Mouse (Mus musculus) ES-E14 (cell line): ENCODE measurements around the gene Traip. TPM values are rescaled to one million over a fixed set of nuclear protein-coding genes. Genes with fewer than 3 reads are reported as not detected.
A peak's percentile ranks its signal among the peaks of the same experiment; 100 is the strongest.

ENCODE experiments used
- DNase-seq: peaks from one replicate; pipeline ENCODE4 v3.0.0-alpha.2; 2013; ENCODE audit warnings: low read depth, low spot score
- H3K27ac ChIP-seq: 2 replicates; pipeline ENCODE4 v1.5.1; 2012; ENCODE audit warnings: low read depth, mild to moderate bottlenecking, low read length, moderate library complexity, mixed read lengths; ENCODE audit not compliant: poor library complexity, insufficient read depth, severe bottlenecking
- H3K36me3 ChIP-seq: 2 replicates; pipeline ENCODE4 v1.6.1; 2012; ENCODE audit warnings: mild to moderate bottlenecking, low read length, moderate library complexity, mixed read lengths; ENCODE audit not compliant: control insufficient read depth, poor library complexity, insufficient read depth, severe bottlenecking
- H3K4me1 ChIP-seq, 2 experiments: fragments of 150-350 bp in 1 of 2; sonication (generic) in 1 of 2; 2 replicates each; pipeline ENCODE4 v1.6.1; 2012; ENCODE audit warnings: low read length in 2 of 2, mild to moderate bottlenecking in 1 of 2, mixed read lengths in 1 of 2; ENCODE audit not compliant: control insufficient read depth in 2 of 2, insufficient read depth in 2 of 2, poor library complexity in 1 of 2
- H3K4me3 ChIP-seq, 2 experiments: fragments of 150-350 bp in 1 of 2; sonication (generic) in 1 of 2; 2 replicates each; pipeline ENCODE4 v1.5.1; 2012; ENCODE audit warnings: low read length in 2 of 2, low read depth in 1 of 2, mild to moderate bottlenecking in 1 of 2, mixed read lengths in 1 of 2; ENCODE audit not compliant: insufficient read depth in 1 of 2, poor library complexity in 1 of 2, severe bottlenecking in 1 of 2
- H3K9ac ChIP-seq: 2 replicates; pipeline ENCODE4 v1.6.1; 2012; ENCODE audit warnings: low read depth, mild to moderate bottlenecking, low read length, mixed read lengths; ENCODE audit not compliant: poor library complexity, insufficient read depth, severe bottlenecking
- H3K9me3 ChIP-seq: fragments of 150-350 bp; sonication (generic); 2 replicates; pipeline ENCODE4 v1.6.1; 2012; ENCODE audit warnings: low read depth, mild to moderate bottlenecking, low read length; ENCODE audit not compliant: control insufficient read depth, insufficient read depth
- CHD2 ChIP-seq: IDR thresholded peaks from 2 replicates; pipeline ENCODE4 v1.6.1; 2014; ENCODE audit warnings: mild to moderate bottlenecking, low read depth, low read length, inconsistent platforms
- HCFC1 ChIP-seq: IDR thresholded peaks from 2 replicates; pipeline ENCODE4 v1.6.1; 2012; ENCODE audit warnings: low read length, inconsistent platforms, borderline replicate concordance; ENCODE audit not compliant: insufficient read depth
- MAFK ChIP-seq: IDR thresholded peaks from 2 replicates; pipeline ENCODE4 v1.6.1; 2014; ENCODE audit warnings: mild to moderate bottlenecking, low read depth, low read length, inconsistent platforms; ENCODE audit not compliant: insufficient read depth
- ZC3H11A ChIP-seq: IDR thresholded peaks from 2 replicates; pipeline ENCODE4 v1.6.1; 2012; ENCODE audit warnings: low read depth, mild to moderate bottlenecking, inconsistent platforms, low read length, borderline replicate concordance
- ZNF384 ChIP-seq: IDR thresholded peaks from 2 replicates; pipeline ENCODE4 v1.6.1; 2012; ENCODE audit warnings: low read depth, low read length, inconsistent platforms
- in situ Hi-C, 2 experiments: fragments of 600-800 bp; cut with MboI; formaldehyde crosslinking; loops; one replicate each; pipeline ENCODE4 v1.15.1; 2025; ENCODE audit warnings: low sequenced_read_pairs in 2 of 2, inconsistent platforms in 1 of 2; ENCODE audit not compliant: unreplicated experiment in 2 of 2
- total RNA-seq: library from RNA; depleted of rRNA; stranded (reverse); fragments of 300-350 nt; gene quantifications from 2 replicates; pipeline ENCODE4 v1.2.3, GENCODE M21; 2012

Traip gene
- total RNA-seq, 1 experiment = 43.7 TPM

- no peak overlapping the region for H3K4me3 ChIP-seq
- H3K9me3 ChIP-seq = no peaks in the 10 kb centered on the region
- no peaks in the 10 kb centered on the region for H3K36me3 ChIP-seq
- H3K4me1 ChIP-seq = peaks cover under 1 to 4% of the 10 kb centered on the region in 2 experiments; a peak in 3 of 4 replicates
- TF ChIP-seq HCFC1 (no peak), CHD2 (no peak), ZC3H11A (no peak), ZNF384 (no peak), MAFK (no peak)
- no peak for DNase-seq
- in situ Hi-C loops = no loop called here
- H3K27ac ChIP-seq = no peak overlapping the region
- H3K9ac ChIP-seq = no peak overlapping the region
Observed at GRCm38 (mm10) chr9:107919441-107919840, 30.5 kb upstream of the Traip start.

- H3K27ac ChIP-seq = no peak overlapping the region
Observed at GRCm38 (mm10) chr9:107923021-107923420, 26.9 kb upstream of the Traip start.

GRCm38 (mm10) chr9:107923956-107924355 is 26.0 kb upstream of the Traip start:
- no peak for DNase-seq
- Histone ChIP-seq H3K4me3 (no peak overlapping the region), H3K9ac (no peak overlapping the region), H3K4me1 (peaks cover 3 to 8% of the 10 kb centered on the region in 2 experiments; a peak in 2 of 4 replicates), H3K9me3 (no peaks in the 10 kb centered on the region), H3K36me3 (no peaks in the 10 kb centered on the region), H3K27ac (no peak overlapping the region)
- TF ChIP-seq HCFC1 (no peak), ZC3H11A (no peak), ZNF384 (no peak)
- in situ Hi-C loops = no loop called here

More at GRCm38 (mm10) chr9:107923021-107923420, 26.9 kb upstream of the Traip start:
- peak; percentile 60 for DNase-seq
- Histone ChIP-seq H3K4me3 (no peak overlapping the region), H3K4me1 (peaks cover 3 to 8% of the 10 kb centered on the region in 2 experiments; a peak in 2 of 4 replicates), H3K9me3 (no peaks in the 10 kb centered on the region), H3K9ac (no peak overlapping the region), H3K36me3 (no peaks in the 10 kb centered on the region)
- no peak for TF ChIP-seq HCFC1
- TF ChIP-seq ZC3H11A = no peak
- no peak for TF ChIP-seq CHD2
- in situ Hi-C loops = no loop called here

- no peak overlapping the region for H3K4me3 ChIP-seq
- H3K4me1 ChIP-seq = peaks cover 3 to 8% of the 10 kb centered on the region in 2 experiments; a peak in 2 of 4 replicates
- TF ChIP-seq ZC3H11A (no peak), HCFC1 (no peak), MAFK (no peak), CHD2 (no peak), ZNF384 (no peak)
- H3K36me3 ChIP-seq = no peaks in the 10 kb centered on the region
- H3K9me3 ChIP-seq = no peaks in the 10 kb centered on the region
- DNase-seq = no peak
- in situ Hi-C loops = no loop called here
- no peak overlapping the region for H3K9ac ChIP-seq
- H3K27ac ChIP-seq = no peak overlapping the region
Observed at GRCm38 (mm10) chr9:107925251-107925650, 24.7 kb upstream of the Traip start.

- Histone ChIP-seq H3K9me3 (no peaks in the 10 kb centered on the region), H3K4me3 (no peak overlapping the region), H3K9ac (no peak overlapping the region), H3K4me1 (peaks cover 3 to 8% of the 10 kb centered on the region in 2 experiments; a peak in 2 of 4 replicates), H3K27ac (no peak overlapping the region), H3K36me3 (no peaks in the 10 kb centered on the region)
- TF ChIP-seq CHD2 = no peak
- no peak for TF ChIP-seq ZC3H11A
- TF ChIP-seq MAFK = no peak
- no peak for TF ChIP-seq HCFC1
- TF ChIP-seq ZNF384 = no peak
- in situ Hi-C loops = no loop called here
- no peak for DNase-seq
Observed at GRCm38 (mm10) chr9:107926920-107927420, 23.0 kb upstream of the Traip start.
